Mouse (Mus musculus): ENCODE results near the gene Sema6d.

DNA sequence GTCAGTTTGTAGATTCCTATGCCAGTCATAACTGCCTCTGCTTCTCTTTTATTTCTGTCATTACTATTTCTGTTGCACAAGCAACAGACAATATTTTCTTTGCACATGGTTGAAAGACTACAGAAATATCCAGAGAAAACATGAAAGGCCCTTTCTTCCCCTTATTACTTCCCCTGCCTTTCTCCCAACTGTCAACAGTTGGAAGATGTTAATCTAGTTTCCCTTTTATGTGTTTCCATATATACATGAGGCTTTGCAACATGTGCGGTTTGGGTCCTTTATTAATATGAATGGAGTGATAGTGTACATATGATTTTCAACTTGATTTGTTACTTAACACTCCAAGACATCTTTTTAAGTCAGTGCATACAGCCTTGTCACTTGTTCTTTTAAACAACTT is 296.0 kb downstream of the Sema6d start:
- TF ChIP-seq POLR2A (IDR thresholded peaks at IDR 0.05; ENCODE audit: borderline replicate concordance, extremely low read depth, insufficient read depth, insufficient read length, poor library complexity, severe bottlenecking) (no peak), CTCF (IDR thresholded peaks at IDR 0.05; ENCODE audit: borderline replicate concordance, extremely low read depth, insufficient read depth, insufficient read length) (no peak)

All from brain, embryonic 14.5 days (tissue).